Mouse (Mus musculus) ES-E14 (cell line): Measurements from ENCODE around the gene Galnt6. TPM values are rescaled to one million over a fixed set of nuclear protein-coding genes. Genes with fewer than 3 reads are reported as not detected.

ENCODE experiments used
- DNase-seq: peaks from one replicate; pipeline ENCODE4 v3.0.0-alpha.2; 2013; ENCODE audit warnings: low read depth, low spot score
- H3K27ac ChIP-seq: 2 replicates; pipeline ENCODE4 v1.5.1; 2012; ENCODE audit warnings: low read depth, mild to moderate bottlenecking, low read length, moderate library complexity, mixed read lengths; ENCODE audit not compliant: poor library complexity, insufficient read depth, severe bottlenecking
- H3K36me3 ChIP-seq: 2 replicates; pipeline ENCODE4 v1.6.1; 2012; ENCODE audit warnings: mild to moderate bottlenecking, low read length, moderate library complexity, mixed read lengths; ENCODE audit not compliant: control insufficient read depth, poor library complexity, insufficient read depth, severe bottlenecking
- H3K4me1 ChIP-seq, 2 experiments: fragments of 150-350 bp in 1 of 2; sonication (generic) in 1 of 2; 2 replicates each; pipeline ENCODE4 v1.6.1; 2012; ENCODE audit warnings: low read length in 2 of 2, mild to moderate bottlenecking in 1 of 2, mixed read lengths in 1 of 2; ENCODE audit not compliant: control insufficient read depth in 2 of 2, insufficient read depth in 2 of 2, poor library complexity in 1 of 2
- H3K4me3 ChIP-seq, 2 experiments: fragments of 150-350 bp in 1 of 2; sonication (generic) in 1 of 2; 2 replicates each; pipeline ENCODE4 v1.5.1; 2012; ENCODE audit warnings: low read length in 2 of 2, low read depth in 1 of 2, mild to moderate bottlenecking in 1 of 2, mixed read lengths in 1 of 2; ENCODE audit not compliant: insufficient read depth in 1 of 2, poor library complexity in 1 of 2, severe bottlenecking in 1 of 2
- H3K9ac ChIP-seq: 2 replicates; pipeline ENCODE4 v1.6.1; 2012; ENCODE audit warnings: low read depth, mild to moderate bottlenecking, low read length, mixed read lengths; ENCODE audit not compliant: poor library complexity, insufficient read depth, severe bottlenecking
- H3K9me3 ChIP-seq: fragments of 150-350 bp; sonication (generic); 2 replicates; pipeline ENCODE4 v1.6.1; 2012; ENCODE audit warnings: low read depth, mild to moderate bottlenecking, low read length; ENCODE audit not compliant: control insufficient read depth, insufficient read depth
- CHD2 ChIP-seq: IDR thresholded peaks from 2 replicates; pipeline ENCODE4 v1.6.1; 2014; ENCODE audit warnings: mild to moderate bottlenecking, low read depth, low read length, inconsistent platforms
- HCFC1 ChIP-seq: IDR thresholded peaks from 2 replicates; pipeline ENCODE4 v1.6.1; 2012; ENCODE audit warnings: low read length, inconsistent platforms, borderline replicate concordance; ENCODE audit not compliant: insufficient read depth
- MAFK ChIP-seq: IDR thresholded peaks from 2 replicates; pipeline ENCODE4 v1.6.1; 2014; ENCODE audit warnings: mild to moderate bottlenecking, low read depth, low read length, inconsistent platforms; ENCODE audit not compliant: insufficient read depth
- ZC3H11A ChIP-seq: IDR thresholded peaks from 2 replicates; pipeline ENCODE4 v1.6.1; 2012; ENCODE audit warnings: low read depth, mild to moderate bottlenecking, inconsistent platforms, low read length, borderline replicate concordance
- ZNF384 ChIP-seq: IDR thresholded peaks from 2 replicates; pipeline ENCODE4 v1.6.1; 2012; ENCODE audit warnings: low read depth, low read length, inconsistent platforms
- in situ Hi-C, 2 experiments: fragments of 600-800 bp; cut with MboI; formaldehyde crosslinking; loops; one replicate each; pipeline ENCODE4 v1.15.1; 2025; ENCODE audit warnings: low sequenced_read_pairs in 2 of 2, inconsistent platforms in 1 of 2; ENCODE audit not compliant: unreplicated experiment in 2 of 2
- total RNA-seq: library from RNA; depleted of rRNA; stranded (reverse); fragments of 300-350 nt; gene quantifications from 2 replicates; pipeline ENCODE4 v1.2.3, GENCODE M21; 2012

The Galnt6 gene
- total RNA-seq, 1 experiment = 18.2 TPM

DNA sequence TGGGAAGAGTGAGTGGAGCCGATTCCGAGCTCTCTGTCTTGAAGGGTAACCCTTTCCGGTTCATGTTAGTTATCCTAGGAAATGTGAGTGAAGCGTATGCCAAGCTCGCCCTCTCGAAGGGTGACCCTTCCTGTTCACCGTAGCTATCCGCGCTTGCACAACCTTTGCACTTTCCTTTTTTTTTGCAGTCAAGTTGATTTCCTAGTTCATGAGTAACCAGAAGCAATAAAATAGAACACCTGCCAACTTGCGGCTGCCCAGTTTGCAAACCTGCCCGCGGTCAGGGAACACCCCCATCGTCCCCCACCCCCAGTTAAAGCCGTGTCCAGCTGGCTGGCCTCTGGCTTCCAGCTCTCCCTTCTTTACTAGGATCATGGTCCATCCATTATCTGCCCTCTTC is 50.2 kb downstream of the Galnt6 start:
- Histone ChIP-seq H3K9ac (no peak overlapping the region), H3K36me3 (no peaks in the 10 kb centered on the region; the same call in 1 of the 2 replicates), H3K27ac (no peak overlapping the region), H3K4me1 (peaks cover 6 to 26% of the 10 kb centered on the region in 2 experiments; a peak in 3 of 4 replicates), H3K4me3 (no peak overlapping the region), H3K9me3 (no peaks in the 10 kb centered on the region)
- no peak for DNase-seq
- TF ChIP-seq MAFK (no peak), ZNF384 (no peak), HCFC1 (no peak), CHD2 (no peak), ZC3H11A (no peak)
- in situ Hi-C loops = no loop called here

DNA sequence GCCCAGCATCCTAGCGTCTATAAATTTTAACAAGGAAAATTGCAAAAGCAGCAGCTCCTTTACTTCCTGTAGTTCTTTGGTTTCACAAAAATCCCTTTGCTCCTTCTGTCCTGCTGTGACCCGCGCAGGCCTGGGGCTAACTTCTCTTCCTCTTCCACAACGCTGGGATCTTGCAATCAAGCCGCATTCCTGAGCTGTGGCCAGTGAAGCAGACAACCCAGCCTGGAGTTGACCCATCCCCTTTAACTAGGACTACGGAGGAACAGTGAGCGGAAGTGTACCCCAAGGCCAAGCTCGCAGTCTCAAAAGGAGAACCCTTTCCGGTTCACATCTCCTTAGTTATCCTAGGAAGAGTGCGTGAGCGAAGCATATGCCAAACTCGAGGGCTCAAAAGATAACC is 50.6 kb downstream of the Galnt6 start:
- peaks cover 6 to 29% of the 10 kb centered on the region in 2 experiments; a peak in 3 of 4 replicates for H3K4me1 ChIP-seq
- H3K9ac ChIP-seq = no peak overlapping the region
- H3K4me3 ChIP-seq = no peak overlapping the region
- TF ChIP-seq HCFC1 (no peak), ZNF384 (no peak), MAFK (no peak), ZC3H11A (no peak), CHD2 (no peak)
- H3K36me3 ChIP-seq = no peaks in the 10 kb centered on the region; the same call in 1 of the 2 replicates
- H3K27ac ChIP-seq = no peak overlapping the region
- in situ Hi-C loops = no loop called here
- DNase-seq = no peak
- H3K9me3 ChIP-seq = no peaks in the 10 kb centered on the region

DNA sequence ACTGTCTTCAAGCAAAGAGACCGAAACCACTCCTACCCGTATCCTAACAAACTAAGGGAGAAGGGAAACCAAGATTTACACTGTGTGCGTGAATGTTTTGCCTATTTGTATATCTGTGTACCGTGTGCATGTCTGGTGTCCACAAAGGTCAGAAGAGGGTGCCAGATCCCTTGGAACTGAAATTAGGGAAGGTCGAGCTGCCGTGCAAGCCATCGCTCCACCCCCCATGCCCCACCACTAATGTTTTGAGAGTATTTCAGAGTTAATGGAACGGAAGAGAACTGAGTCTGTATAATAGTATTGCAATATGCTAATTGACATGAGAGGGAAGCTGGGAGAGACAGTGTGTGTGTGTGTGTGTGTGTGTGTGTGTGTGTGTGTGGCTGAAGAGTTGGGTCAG is 51.5 kb downstream of the Galnt6 start:
- in situ Hi-C loops = no loop called here
- TF ChIP-seq CHD2 (no peak), MAFK (no peak), ZC3H11A (no peak), HCFC1 (no peak), ZNF384 (no peak)
- H3K9me3 ChIP-seq = no peaks in the 10 kb centered on the region
- H3K9ac ChIP-seq = no peak overlapping the region
- H3K4me1 ChIP-seq = peaks cover 7 to 32% of the 10 kb centered on the region in 2 experiments
- no peaks in the 10 kb centered on the region; the same call in 1 of the 2 replicates for H3K36me3 ChIP-seq
- H3K27ac ChIP-seq = no peak overlapping the region
- no peak for DNase-seq
- H3K4me3 ChIP-seq = no peak overlapping the region

DNA sequence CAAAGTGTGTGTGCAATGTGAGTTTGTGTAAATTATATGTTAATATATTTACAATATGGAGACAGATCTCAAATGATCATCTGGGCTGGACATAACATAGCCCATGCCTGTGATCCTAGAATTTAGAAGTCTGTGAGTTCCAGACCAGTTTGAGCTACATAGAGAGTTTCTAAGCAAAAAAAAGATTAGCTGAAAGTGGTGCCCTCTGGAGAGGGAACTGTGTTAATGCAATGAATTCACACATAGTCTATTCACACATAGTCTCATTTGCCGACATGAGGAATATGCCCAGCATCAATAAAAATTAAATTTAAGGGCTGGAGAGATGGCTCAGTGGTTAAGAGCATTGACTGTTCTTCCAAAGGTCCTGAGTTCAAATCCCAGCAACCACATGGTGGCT is 52.7 kb downstream of the Galnt6 start:
- no peaks in the 10 kb centered on the region for H3K9me3 ChIP-seq
- no peak for TF ChIP-seq MAFK
- TF ChIP-seq ZNF384 = no peak
- no peak for TF ChIP-seq HCFC1
- no peak for TF ChIP-seq CHD2
- in situ Hi-C loops = no loop called here
- H3K36me3 ChIP-seq = no peaks in the 10 kb centered on the region; the same call in 1 of the 2 replicates
- no peak overlapping the region for H3K4me3 ChIP-seq
- H3K27ac ChIP-seq = no peak overlapping the region
- DNase-seq = no peak
- H3K4me1 ChIP-seq = peaks cover 10 to 29% of the 10 kb centered on the region in 2 experiments
- H3K9ac ChIP-seq = no peak overlapping the region

DNA sequence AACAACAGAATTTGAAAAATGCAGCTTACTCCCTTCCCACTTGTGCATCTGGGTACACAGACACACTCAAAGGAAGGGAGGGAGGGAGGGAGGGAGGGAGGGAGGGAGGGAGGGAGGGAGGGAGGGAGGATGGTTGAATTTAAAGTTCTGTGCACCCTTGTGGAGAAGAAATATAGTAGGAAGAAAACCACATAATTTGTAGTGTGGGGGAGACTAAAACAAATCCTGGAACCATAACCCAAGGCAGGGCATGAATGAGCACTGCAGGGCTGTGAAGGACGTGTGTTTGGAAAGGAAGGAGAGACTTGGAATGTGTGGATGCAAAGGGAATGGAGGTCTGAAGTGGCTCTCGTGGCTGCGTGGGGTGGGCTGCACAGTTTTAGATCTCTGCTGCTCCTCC is 53.7 kb downstream of the Galnt6 start:
- in situ Hi-C loops = no loop called here
- Histone ChIP-seq H3K4me1 (peaks cover 10 to 27% of the 10 kb centered on the region in 2 experiments), H3K9ac (no peak overlapping the region), H3K27ac (no peak overlapping the region), H3K9me3 (no peaks in the 10 kb centered on the region), H3K36me3 (no peaks in the 10 kb centered on the region; the same call in 1 of the 2 replicates), H3K4me3 (no peak overlapping the region)
- TF ChIP-seq MAFK = no peak
- no peak for TF ChIP-seq ZNF384
- no peak for TF ChIP-seq HCFC1
- TF ChIP-seq CHD2 = no peak
- TF ChIP-seq ZC3H11A = no peak
- no peak for DNase-seq
